Mouse (Mus musculus): ENCODE results near the gene Gnai2.
"Not testable (repeated sequence)": the region's sequence is repeated elsewhere in the genome, so short reads cannot be mapped to it uniquely, and the experiment has no call there.

The Gnai2 gene

GRCm38 (mm10) chr9:107590058-107590772 is 45.0 kb downstream of the Gnai2 start:
- no peak for DNase-seq (ENCODE audit: low read depth, low spot score)

GRCm38 (mm10) chr9:107587833-107588639 is 47.1 kb downstream of the Gnai2 start:
- DNase-seq (ENCODE audit: low read depth, low spot score), result no peak

GRCm38 (mm10) chr9:107586974-107587832 is 48.0 kb downstream of the Gnai2 start, which contains the start of gene Ifrd2:
Ifrd2 (plus strand) TSS chr9:107587642.
- peak; percentile 99 for DNase-seq (ENCODE audit: low read depth, low spot score)

- no peak for DNase-seq (ENCODE audit: low read depth, low spot score)
Observed at GRCm38 (mm10) chr9:107586504-107586903, 48.7 kb downstream of the Gnai2 start.

GRCm38 (mm10) chr9:107583174-107583573 is 52.0 kb downstream of the Gnai2 start:
- DNase-seq (ENCODE audit: low read depth, low spot score), result no peak

GRCm38 (mm10) chr9:107582509-107583062 is 52.6 kb downstream of the Gnai2 start:
- no peak for DNase-seq (ENCODE audit: low read depth, low spot score)

GRCm38 (mm10) chr9:107581584-107581983 is 53.6 kb downstream of the Gnai2 start:
- DNase-seq (ENCODE audit: low read depth, low spot score), result no peak

GRCm38 (mm10) chr9:107580501-107581317 is 54.5 kb downstream of the Gnai2 start, which contains the start of gene Hyal3:
Hyal3 (plus strand) TSS chr9:107580818.
- peak; percentile 92 for DNase-seq (ENCODE audit: low read depth, low spot score)

GRCm38 (mm10) chr9:107579023-107579900 is 55.9 kb downstream of the Gnai2 start:
- no peak for DNase-seq (ENCODE audit: low read depth, low spot score)

GRCm38 (mm10) chr9:107578587-107578986 is 56.6 kb downstream of the Gnai2 start, which contains the start of gene Naa80:
Naa80 (plus strand) TSS chr9:107578887.
- DNase-seq (ENCODE audit: low read depth, low spot score), result no peak

GRCm38 (mm10) chr9:107577871-107578270 is 57.3 kb downstream of the Gnai2 start:
- DNase-seq (ENCODE audit: low read depth, low spot score), result no peak

GRCm38 (mm10) chr9:107576357-107577107 is 58.6 kb downstream of the Gnai2 start, which contains the start of gene Hyal1:
Hyal1 (plus strand) TSS chr9:107576927.
- DNase-seq (ENCODE audit: low read depth, low spot score), result no peak

- DNase-seq (ENCODE audit: low read depth, low spot score), result no peak
Observed at GRCm38 (mm10) chr9:107575579-107576356, 59.4 kb downstream of the Gnai2 start.

- not testable (repeated sequence) for DNase-seq (ENCODE audit: low read depth, low spot score)
Observed at GRCm38 (mm10) chr9:107573774-107574173, 61.4 kb downstream of the Gnai2 start.

GRCm38 (mm10) chr9:107572327-107572662 is 62.9 kb downstream of the Gnai2 start:
- no peak for DNase-seq (ENCODE audit: low read depth, low spot score)

GRCm38 (mm10) chr9:107571534-107572326 is 63.4 kb downstream of the Gnai2 start:
- DNase-seq (ENCODE audit: low read depth, low spot score), result no peak

- DNase-seq (ENCODE audit: low read depth, low spot score), result no peak
Observed at GRCm38 (mm10) chr9:107570845-107571244, 64.3 kb downstream of the Gnai2 start.

All from telencephalon, adult 2 months (tissue).